Mouse (Mus musculus): ENCODE data around the gene Atxn2l. TPM values are rescaled to one million over a fixed set of nuclear protein-coding genes. Genes with fewer than 3 reads are reported as not detected.
A peak's percentile ranks its signal among the peaks of the same experiment; 100 is the strongest.

Atxn2l gene
- total and polyA plus RNA-seq, 3 experiments: 32.0 to 843 (median 301) TPM

DNA sequence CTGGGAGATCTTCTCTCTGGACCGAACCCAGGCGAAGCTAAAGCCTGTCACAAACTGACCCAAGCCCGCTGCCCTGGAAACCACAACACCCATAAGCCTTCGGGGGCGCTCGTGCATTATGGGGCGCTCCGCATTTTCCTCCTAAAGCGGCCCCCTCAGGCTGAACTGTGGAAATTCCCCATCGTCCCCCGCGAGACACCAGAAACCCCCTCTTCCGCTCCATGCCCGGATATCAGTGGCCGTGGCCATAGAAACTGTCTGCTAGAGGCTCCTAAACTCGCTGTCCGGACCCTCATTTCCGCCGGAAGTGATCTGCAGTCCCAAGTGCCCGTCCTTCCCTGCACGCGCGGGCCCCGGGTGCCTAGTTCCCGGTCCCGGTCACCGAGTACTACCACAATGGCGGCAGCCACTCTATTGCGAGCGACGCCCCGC lies 16.2 kb downstream of the Atxn2l start, which contains the start of gene Tufm:
Tufm (plus strand) TSS at position 310 of the 432 bp plus-strand sequence.
- Histone ChIP-seq H3K4me3 (ENCODE audit: low read depth, low read length) (peak within 1 kb of the TSS; percentile 81), H3K27me3 (ENCODE audit: insufficient read depth, low read length) (no peaks in the 10 kb centered on the region), H3K4me1 (ENCODE audit: insufficient read depth, low read depth, low read length) (peaks cover 51% of the 10 kb centered on the region), H3K9me3 (replicated peaks) (no peaks in the 10 kb centered on the region), H3K36me3 (replicated peaks) (peaks cover 38% of the 10 kb centered on the region)
- DNase-seq (ENCODE audit: low spot score): peak; percentile 90
- TF ChIP-seq GATA2 (IDR thresholded peaks at IDR 0.05; ENCODE audit: borderline replicate concordance, low read depth, low read length) (no peak), POLR2AphosphoS5 (IDR thresholded peaks at IDR 0.05; ENCODE audit: insufficient replicate concordance, low read depth, low read length) (no peak), CTCF (IDR thresholded peaks at IDR 0.05; ENCODE audit: low read depth, low read length) (no peak), GATA1 (IDR thresholded peaks at IDR 0.05; ENCODE audit: borderline replicate concordance, low read length) (no peak), TAL1 (conservative IDR thresholded peaks at IDR 0.05; ENCODE audit: low read depth, low read length) (no peak)
- peak; percentile 90 for ATAC-seq (ENCODE audit: extremely low read depth, insufficient number of reproducible peaks, low FRiP score, poor library complexity, severe bottlenecking)

- peak overlapping the region; percentile 70; the same call in 1 of the 2 replicates for H3K4me3 ChIP-seq (ENCODE audit: low read depth, low read length)
- TF ChIP-seq CTCF (IDR thresholded peaks at IDR 0.05; ENCODE audit: low read depth, low read length) (no peak), POLR2AphosphoS5 (IDR thresholded peaks at IDR 0.05; ENCODE audit: insufficient replicate concordance, low read depth, low read length) (no peak), GATA2 (IDR thresholded peaks at IDR 0.05; ENCODE audit: borderline replicate concordance, low read depth, low read length) (no peak), GATA1 (IDR thresholded peaks at IDR 0.05; ENCODE audit: borderline replicate concordance, low read length) (no peak), TAL1 (conservative IDR thresholded peaks at IDR 0.05; ENCODE audit: low read depth, low read length) (no peak)
- H3K27me3 ChIP-seq (ENCODE audit: insufficient read depth, low read length): no peaks in the 10 kb centered on the region
- H3K4me1 ChIP-seq (ENCODE audit: insufficient read depth, low read depth, low read length): peaks cover 18% of the 10 kb centered on the region
- no peaks in the 10 kb centered on the region; the same call in 1 of the 2 replicates for H3K9me3 ChIP-seq (replicated peaks)
- DNase-seq (ENCODE audit: low spot score): peak; percentile 68
- ATAC-seq (ENCODE audit: extremely low read depth, insufficient number of reproducible peaks, low FRiP score, poor library complexity, severe bottlenecking): peak; percentile 75
- H3K36me3 ChIP-seq (replicated peaks): no peaks in the 10 kb centered on the region
Observed at GRCm38 (mm10) chr7:126482392-126482871, 20.8 kb downstream of the Atxn2l start.

DNA sequence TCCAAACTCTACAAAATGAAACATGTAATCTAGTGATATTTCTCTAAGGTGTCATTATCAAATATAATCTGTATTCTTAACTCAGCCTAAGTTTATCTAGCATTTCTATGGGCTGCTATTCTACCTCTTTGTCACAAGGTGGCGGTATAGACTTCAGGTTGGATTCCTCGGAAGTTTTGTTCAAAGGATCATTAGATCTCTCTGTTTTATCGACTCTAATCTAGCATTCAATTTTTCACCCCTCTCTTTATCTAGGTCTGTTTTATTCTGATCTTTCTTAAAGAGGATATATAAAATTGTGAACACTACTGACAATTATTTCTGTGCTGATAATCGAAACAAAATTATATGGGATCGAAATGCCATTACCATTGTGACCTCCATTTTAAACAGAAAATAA lies 21.5 kb downstream of the Atxn2l start:
- H3K4me3 ChIP-seq (ENCODE audit: low read depth, low read length): no peak overlapping the region; the same call in 1 of the 2 replicates
- no peaks in the 10 kb centered on the region for H3K36me3 ChIP-seq (replicated peaks)
- peaks cover 20% of the 10 kb centered on the region for H3K4me1 ChIP-seq (ENCODE audit: insufficient read depth, low read depth, low read length)
- TF ChIP-seq CTCF (IDR thresholded peaks at IDR 0.05; ENCODE audit: low read depth, low read length): peak; percentile 48; the same call in 1 of the 2 replicates
- no peak for TF ChIP-seq GATA1 (IDR thresholded peaks at IDR 0.05; ENCODE audit: borderline replicate concordance, low read length)
- no peaks in the 10 kb centered on the region for H3K27me3 ChIP-seq (ENCODE audit: insufficient read depth, low read length)
- ATAC-seq (ENCODE audit: extremely low read depth, insufficient number of reproducible peaks, low FRiP score, poor library complexity, severe bottlenecking) (no peak), DNase-seq (ENCODE audit: low spot score) (no peak)
- H3K9me3 ChIP-seq (replicated peaks): no peaks in the 10 kb centered on the region; the same call in 1 of the 2 replicates

- Histone ChIP-seq H3K4me1 (ENCODE audit: insufficient read depth, low read depth, low read length) (peaks cover 51% of the 10 kb centered on the region), H3K4me3 (ENCODE audit: low read depth, low read length) (peak within 1 kb of the TSS; percentile 89), H3K36me3 (replicated peaks) (peaks cover 37% of the 10 kb centered on the region), H3K9me3 (replicated peaks) (no peaks in the 10 kb centered on the region), H3K27me3 (ENCODE audit: insufficient read depth, low read length) (no peaks in the 10 kb centered on the region)
- no peak for TF ChIP-seq GATA2 (IDR thresholded peaks at IDR 0.05; ENCODE audit: borderline replicate concordance, low read depth, low read length)
- TF ChIP-seq CTCF (IDR thresholded peaks at IDR 0.05; ENCODE audit: low read depth, low read length): no peak
- TF ChIP-seq POLR2AphosphoS5 (IDR thresholded peaks at IDR 0.05; ENCODE audit: insufficient replicate concordance, low read depth, low read length): no peak
- no peak for TF ChIP-seq GATA1 (IDR thresholded peaks at IDR 0.05; ENCODE audit: borderline replicate concordance, low read length)
- no peak for TF ChIP-seq TAL1 (conservative IDR thresholded peaks at IDR 0.05; ENCODE audit: low read depth, low read length)
- DNase-seq (ENCODE audit: low spot score) (peak; percentile 99), ATAC-seq (ENCODE audit: extremely low read depth, insufficient number of reproducible peaks, low FRiP score, poor library complexity, severe bottlenecking) (peak; percentile 92)
Observed at GRCm38 (mm10) chr7:126474993-126475581, 28.1 kb downstream of the Atxn2l start, which contains the start of gene Sh2b1. Sh2b1 (minus strand) TSS chr7:126475424.

DNA sequence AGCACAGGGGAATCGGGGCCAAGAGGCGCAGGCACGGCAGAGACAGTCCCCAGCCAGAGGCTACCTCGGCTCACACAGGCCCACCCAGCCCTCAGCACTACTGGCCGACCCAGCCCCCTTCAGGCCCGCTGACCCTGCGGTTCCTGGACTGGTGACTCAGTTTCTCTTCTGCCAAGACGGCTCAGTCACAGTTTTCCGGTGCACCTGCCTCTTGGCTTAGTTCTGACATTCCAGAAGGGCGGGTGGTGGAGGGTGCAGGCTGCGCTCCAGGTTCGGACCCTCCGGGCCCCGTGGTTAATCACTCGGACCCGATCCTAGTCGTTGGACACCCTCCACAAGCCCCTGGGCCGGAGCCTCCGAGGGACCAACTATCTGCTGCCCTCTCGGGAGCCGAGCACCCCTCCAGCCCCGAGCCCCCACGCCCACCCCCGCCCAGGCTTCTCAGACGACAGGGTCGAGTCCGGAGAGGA lies 28.7 kb downstream of the Atxn2l start:
- Histone ChIP-seq H3K4me1 (ENCODE audit: insufficient read depth, low read depth, low read length) (peaks cover 52% of the 10 kb centered on the region), H3K4me3 (ENCODE audit: low read depth, low read length) (peak overlapping the region; percentile 89), H3K9me3 (replicated peaks) (no peaks in the 10 kb centered on the region), H3K36me3 (replicated peaks) (peaks cover 43% of the 10 kb centered on the region), H3K27me3 (ENCODE audit: insufficient read depth, low read length) (no peaks in the 10 kb centered on the region)
- ATAC-seq (ENCODE audit: extremely low read depth, insufficient number of reproducible peaks, low FRiP score, poor library complexity, severe bottlenecking): no peak
- DNase-seq (ENCODE audit: low spot score): no peak
- TF ChIP-seq TAL1 (conservative IDR thresholded peaks at IDR 0.05; ENCODE audit: low read depth, low read length): no peak
- no peak for TF ChIP-seq GATA2 (IDR thresholded peaks at IDR 0.05; ENCODE audit: borderline replicate concordance, low read depth, low read length)
- TF ChIP-seq CTCF (IDR thresholded peaks at IDR 0.05; ENCODE audit: low read depth, low read length): no peak
- no peak for TF ChIP-seq GATA1 (IDR thresholded peaks at IDR 0.05; ENCODE audit: borderline replicate concordance, low read length)
- no peak for TF ChIP-seq POLR2AphosphoS5 (IDR thresholded peaks at IDR 0.05; ENCODE audit: insufficient replicate concordance, low read depth, low read length)

DNA sequence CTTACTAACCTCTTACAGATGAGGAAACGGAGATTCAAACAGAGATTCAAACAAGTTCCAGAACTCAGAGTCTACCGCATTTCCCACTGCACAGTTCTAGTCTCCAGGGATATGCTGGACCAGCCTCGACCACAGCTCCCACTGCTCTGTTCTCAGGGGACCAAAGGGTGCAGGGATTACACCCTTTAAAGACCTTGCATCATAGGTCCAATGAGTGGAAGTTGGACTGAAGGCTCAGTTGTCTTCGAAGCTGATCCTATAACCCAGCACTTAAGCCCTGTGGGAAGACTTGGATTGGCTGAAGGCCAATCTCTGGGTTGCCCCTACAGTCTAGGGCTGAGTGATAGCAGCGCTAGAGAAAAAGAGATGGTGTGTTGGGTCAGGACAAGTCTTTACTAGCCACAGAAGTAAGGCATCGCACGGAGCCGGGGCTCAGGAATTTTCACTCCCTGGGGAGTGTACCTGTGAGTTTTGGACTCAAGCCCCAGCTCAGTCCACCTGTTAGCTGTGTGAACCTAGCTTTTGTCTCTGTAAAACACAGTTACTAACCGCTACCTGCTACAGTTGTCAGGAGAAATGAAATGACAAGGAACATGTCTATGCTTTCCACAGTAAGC lies 29.7 kb downstream of the Atxn2l start:
- H3K9me3 ChIP-seq (replicated peaks): no peaks in the 10 kb centered on the region
- H3K4me1 ChIP-seq (ENCODE audit: insufficient read depth, low read depth, low read length): peaks cover 52% of the 10 kb centered on the region
- TF ChIP-seq TAL1 (conservative IDR thresholded peaks at IDR 0.05; ENCODE audit: low read depth, low read length) (no peak), CTCF (IDR thresholded peaks at IDR 0.05; ENCODE audit: low read depth, low read length) (no peak), GATA2 (IDR thresholded peaks at IDR 0.05; ENCODE audit: borderline replicate concordance, low read depth, low read length) (no peak), POLR2AphosphoS5 (IDR thresholded peaks at IDR 0.05; ENCODE audit: insufficient replicate concordance, low read depth, low read length) (no peak), GATA1 (IDR thresholded peaks at IDR 0.05; ENCODE audit: borderline replicate concordance, low read length) (no peak)
- ATAC-seq (ENCODE audit: extremely low read depth, insufficient number of reproducible peaks, low FRiP score, poor library complexity, severe bottlenecking): no peak
- H3K4me3 ChIP-seq (ENCODE audit: low read depth, low read length): peak overlapping the region; percentile 89; the same call in 1 of the 2 replicates
- no peaks in the 10 kb centered on the region for H3K27me3 ChIP-seq (ENCODE audit: insufficient read depth, low read length)
- H3K36me3 ChIP-seq (replicated peaks): peaks cover 53% of the 10 kb centered on the region
- DNase-seq (ENCODE audit: low spot score): no peak
